Mouse (Mus musculus) neural tube, embryonic 13.5 days (tissue): ENCODE results near the gene Sez6l. TPM values are rescaled to one million over a fixed set of nuclear protein-coding genes. Genes with fewer than 3 reads are reported as not detected.

Experiments
- ATAC-seq: fragments of 200-750 bp; cut with Nextera tagmentation; 2 replicates; pipeline ENCODE4 v1.8.0; 2017; ENCODE audit warnings: low read depth, mild to moderate bottlenecking, moderate TSS enrichment, moderate library complexity
- H3K27ac ChIP-seq: fragments of 300-500 bp; sonication (generic); replicated peaks from 2 replicates; pipeline ENCODE4 v1.5.1; 2015; ENCODE audit warnings: moderate library complexity, mild to moderate bottlenecking, inconsistent platforms
- H3K27me3 ChIP-seq: fragments of 300-500 bp; sonication (generic); 2 replicates; pipeline ENCODE4 v1.6.1; 2015; ENCODE audit warnings: mild to moderate bottlenecking, inconsistent platforms
- H3K36me3 ChIP-seq: fragments of 300-500 bp; sonication (generic); 2 replicates; pipeline ENCODE4 v1.6.1; 2015; ENCODE audit warnings: mild to moderate bottlenecking, inconsistent platforms
- H3K4me1 ChIP-seq: fragments of 300-500 bp; sonication (generic); replicated peaks from 2 replicates; pipeline ENCODE4 v1.6.1; 2015; ENCODE audit warnings: inconsistent platforms
- H3K4me2 ChIP-seq: fragments of 300-500 bp; sonication (generic); 2 replicates; pipeline ENCODE4 v1.6.1; 2015; ENCODE audit warnings: inconsistent platforms, mild to moderate bottlenecking, moderate library complexity
- H3K4me3 ChIP-seq: fragments of 300-500 bp; sonication (generic); 2 replicates; pipeline ENCODE4 v1.5.1; 2015; ENCODE audit warnings: mild to moderate bottlenecking, inconsistent platforms
- H3K9ac ChIP-seq: fragments of 300-500 bp; sonication (generic); 2 replicates; pipeline ENCODE4 v1.6.1; 2015; ENCODE audit warnings: moderate library complexity, mild to moderate bottlenecking, inconsistent platforms
- H3K9me3 ChIP-seq: fragments of 300-500 bp; sonication (generic); 2 replicates; pipeline ENCODE4 v1.6.1; 2016; ENCODE audit warnings: inconsistent platforms
- WGBS: fragments of 180-500 bp; shearing (Covaris S2); methylation state at CpG from one replicate; pipeline ENCODE4 v1.1.7; 2015; 5-methylcytosine and 5-hydroxymethylcytosine counted together
- polyA plus RNA-seq: library from polyadenylated mRNA; unstranded; fragments of >200 nt; fragmentation: Nextera tagmentation; extraction: Ambion mirVana; gene quantifications from 2 replicates; pipeline ENCODE4 v1.2.1, GENCODE M21; 2015

The Sez6l gene
- polyA plus RNA-seq: 21.8 and 24.8 TPM in 2 replicates

DNA sequence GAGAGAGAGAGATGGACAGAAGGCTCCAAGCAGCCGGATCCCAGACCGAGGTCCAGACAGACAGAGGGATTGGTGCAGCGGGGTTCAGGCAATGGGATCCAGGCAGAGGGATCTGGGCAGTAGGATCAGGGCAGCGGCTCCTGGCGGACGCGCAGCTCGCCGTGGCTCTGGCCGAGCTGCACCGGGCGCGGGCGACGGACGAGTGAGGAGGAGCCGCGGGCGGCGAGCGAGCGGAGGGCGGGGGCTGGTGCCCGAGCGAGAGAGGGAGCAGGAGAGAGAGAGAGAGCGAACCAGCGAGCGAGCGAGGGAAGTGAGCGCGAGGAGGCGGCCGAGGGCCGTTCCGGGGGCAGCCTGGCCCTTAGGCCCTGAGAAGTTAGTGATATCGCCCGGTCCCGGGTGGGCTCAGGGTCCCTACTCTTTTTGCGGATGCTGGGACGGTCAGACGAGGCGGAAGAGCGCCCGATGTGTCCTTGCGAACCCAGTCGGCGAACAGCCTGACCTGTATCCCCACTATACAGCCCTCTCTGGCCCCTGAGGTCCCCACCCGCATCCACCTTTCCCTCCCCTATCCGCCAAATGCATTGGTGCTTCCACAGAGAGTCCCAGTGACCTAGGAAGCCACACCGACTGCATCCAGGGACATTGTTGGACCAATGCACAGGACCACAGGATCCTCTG, at the start of gene Sez6l:
Sez6l (minus strand) TSS at position 193 of the 678 bp plus-strand sequence.
- Histone ChIP-seq H3K36me3 (no peaks in the 10 kb centered on the region), H3K9me3 (no peaks in the 10 kb centered on the region), H3K27me3 (peaks cover 62% of the 10 kb centered on the region), H3K9ac (peak within 1 kb of the TSS; percentile 84), H3K4me2 (peak within 1 kb of the TSS; percentile 74), H3K27ac (peak within 1 kb of the TSS; percentile 84), H3K4me3 (peak within 1 kb of the TSS; percentile 55), H3K4me1 (peaks cover 56% of the 10 kb centered on the region)
- peak; percentile 78 for ATAC-seq
- WGBS: 1% methylated on average over 49 of the region's 50 CpGs

DNA sequence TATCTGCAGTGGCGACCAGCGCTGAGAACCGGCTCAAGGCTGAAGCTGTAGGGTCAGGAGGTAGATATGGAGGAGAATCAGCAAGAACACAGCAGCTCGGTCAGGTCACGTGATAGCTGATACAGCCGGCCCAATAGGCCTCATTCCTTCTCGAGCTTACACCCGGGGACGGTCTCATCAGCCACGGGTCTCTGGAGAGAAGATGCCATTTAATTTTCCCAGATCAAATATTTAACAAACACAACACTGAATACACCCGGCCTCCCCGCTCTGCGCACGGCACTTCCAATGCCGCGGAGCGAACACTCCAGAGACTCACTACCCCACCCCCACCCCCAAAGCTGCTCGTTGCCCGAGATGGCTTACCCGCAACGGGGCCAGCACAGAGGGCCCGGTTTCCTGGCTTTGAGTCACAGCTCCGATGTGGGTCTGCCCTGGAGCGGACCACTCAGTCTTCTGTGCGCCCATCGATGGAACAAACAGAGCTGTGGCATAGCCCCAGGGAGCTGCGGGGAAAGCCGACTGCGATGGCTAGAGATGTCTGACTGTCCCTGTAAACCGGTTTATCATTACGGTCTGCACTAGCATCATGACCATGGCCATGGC, 48.7 kb upstream of the Sez6l start:
- H3K27ac ChIP-seq: peak overlapping the region; percentile 49

DNA sequence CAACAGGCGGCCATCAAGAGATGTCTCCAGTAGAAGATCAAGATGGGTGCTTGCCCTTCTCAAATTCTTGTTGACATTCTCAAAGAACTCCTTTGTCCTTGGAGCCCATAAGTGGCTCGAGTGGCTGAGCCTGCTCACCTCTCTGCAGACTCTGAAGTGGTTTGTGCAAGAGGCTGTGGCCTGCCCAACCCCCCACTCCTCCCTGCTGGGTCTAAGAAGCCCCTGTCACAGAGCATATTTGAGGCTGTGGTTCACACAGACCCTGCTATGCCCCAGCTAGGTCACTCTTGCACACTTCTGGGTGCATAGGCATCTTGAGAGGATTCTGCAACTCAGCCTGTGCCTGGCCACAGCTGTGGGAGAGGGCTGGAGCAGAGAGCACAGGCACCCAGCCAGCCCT, 46.0 kb upstream of the Sez6l start:
- Histone ChIP-seq H3K4me2 (no peak overlapping the region), H3K9ac (no peak overlapping the region), H3K27ac (no peak overlapping the region), H3K4me3 (no peak overlapping the region), H3K36me3 (no peaks in the 10 kb centered on the region), H3K4me1 (peaks cover 26% of the 10 kb centered on the region), H3K9me3 (no peaks in the 10 kb centered on the region), H3K27me3 (0 out of 2 replicates have a peak, but pooled peaks cover 2% of the 10 kb centered on the region)
- no peak for ATAC-seq
- 43% methylated on average over 2 of the region's 2 CpGs for WGBS

More for the DNA sequence above, 48.7 kb upstream of the Sez6l start:
- peak; percentile 19; the same call in 1 of the 2 replicates for ATAC-seq
- Histone ChIP-seq H3K36me3 (no peaks in the 10 kb centered on the region), H3K9ac (no peak overlapping the region), H3K27me3 (0 out of 2 replicates have a peak, but pooled peaks cover 2% of the 10 kb centered on the region), H3K4me3 (peak overlapping the region; percentile 17), H3K9me3 (no peaks in the 10 kb centered on the region), H3K4me2 (peak overlapping the region; percentile 39), H3K4me1 (peaks cover 38% of the 10 kb centered on the region)
- WGBS: 37% methylated on average over 31 of the region's 31 CpGs

DNA sequence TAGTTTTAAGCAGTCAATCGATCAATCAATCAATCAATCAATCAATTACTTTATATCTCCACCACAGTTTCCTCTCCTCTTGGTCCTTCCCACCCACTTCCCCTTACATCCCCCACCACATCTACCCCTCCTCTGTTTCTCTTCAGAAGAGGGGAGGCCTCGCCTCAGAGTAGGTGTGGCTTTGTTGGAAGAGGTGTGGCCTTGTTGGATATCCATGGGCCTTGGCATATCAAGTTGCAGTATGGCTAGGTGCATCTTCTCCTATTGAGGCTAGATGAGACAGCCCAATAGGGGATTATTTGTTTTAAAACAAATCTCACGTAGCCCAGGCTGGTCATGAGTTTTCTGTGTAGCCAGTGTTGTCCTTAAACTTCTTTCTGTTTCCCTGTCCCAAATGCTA, 43.3 kb upstream of the Sez6l start:
- 61% methylated on average over 3 of the region's 3 CpGs for WGBS
- Histone ChIP-seq H3K4me2 (no peak overlapping the region), H3K36me3 (no peaks in the 10 kb centered on the region), H3K9ac (no peak overlapping the region), H3K4me1 (peaks cover 7% of the 10 kb centered on the region), H3K4me3 (no peak overlapping the region), H3K9me3 (no peaks in the 10 kb centered on the region), H3K27me3 (0 out of 2 replicates have a peak, but pooled peaks cover 2% of the 10 kb centered on the region), H3K27ac (no peak overlapping the region)
- no peak for ATAC-seq

DNA sequence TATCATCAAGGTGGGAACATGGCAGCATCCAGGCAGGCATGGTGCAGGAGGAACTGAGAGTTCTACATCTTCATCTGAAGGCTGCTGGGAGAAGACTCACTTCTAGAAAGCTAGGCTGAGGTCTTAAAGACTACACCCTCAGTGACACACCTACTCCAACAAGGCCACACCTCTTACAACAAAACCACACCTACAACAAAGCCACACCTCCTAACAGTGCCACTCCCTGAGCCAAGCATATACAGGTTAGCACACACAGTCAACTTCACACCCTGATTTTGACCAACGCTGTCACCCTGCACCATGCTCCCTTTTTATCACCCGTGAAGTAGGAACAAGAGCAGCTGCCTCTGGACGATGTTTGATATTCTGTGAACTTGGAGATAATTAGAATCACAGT, 42.4 kb upstream of the Sez6l start:
- no peaks in the 10 kb centered on the region for H3K9me3 ChIP-seq
- no peak overlapping the region for H3K9ac ChIP-seq
- 84% methylated on average over 3 of the region's 3 CpGs for WGBS
- no peak for ATAC-seq
- H3K27me3 ChIP-seq: 0 out of 2 replicates have a peak, but pooled peaks cover 2% of the 10 kb centered on the region
- no peak overlapping the region for H3K4me3 ChIP-seq
- peaks cover 6% of the 10 kb centered on the region for H3K4me1 ChIP-seq
- H3K27ac ChIP-seq: no peak overlapping the region
- no peak overlapping the region for H3K4me2 ChIP-seq
- H3K36me3 ChIP-seq: no peaks in the 10 kb centered on the region

DNA sequence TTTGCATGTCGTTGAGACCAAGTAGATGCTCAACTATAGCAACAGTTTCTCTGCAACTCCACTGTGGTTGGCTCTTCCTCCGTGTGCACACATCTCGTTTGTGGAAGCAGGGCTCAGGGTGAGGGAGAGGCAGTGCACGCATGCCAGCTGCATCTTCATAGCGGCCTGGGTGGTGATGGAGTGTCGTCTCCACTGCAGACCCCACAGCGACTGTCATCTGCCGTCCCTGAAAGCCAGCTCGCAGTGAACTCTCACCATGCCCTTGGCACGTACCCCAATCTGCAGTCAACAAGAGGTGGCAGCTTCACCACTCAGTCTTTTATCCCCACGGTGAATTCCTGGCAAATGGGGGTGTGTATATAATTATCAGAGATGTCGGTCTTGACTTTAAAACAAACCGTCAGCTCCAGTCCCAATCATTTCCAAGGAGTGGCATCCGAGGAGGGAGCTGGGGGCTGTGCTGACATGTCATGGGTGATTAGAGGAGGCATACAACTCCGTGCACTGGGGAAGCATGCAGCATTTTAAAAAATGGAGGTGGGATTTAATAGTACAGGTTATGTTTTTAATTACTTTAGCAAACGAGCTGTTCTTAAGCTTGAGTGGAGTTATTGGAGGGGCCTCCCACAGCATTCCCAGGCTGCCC, 40.7 kb upstream of the Sez6l start:
- Histone ChIP-seq H3K4me1 (peaks cover 6% of the 10 kb centered on the region), H3K9me3 (no peaks in the 10 kb centered on the region), H3K27ac (no peak overlapping the region), H3K9ac (no peak overlapping the region), H3K4me2 (no peak overlapping the region), H3K4me3 (no peak overlapping the region), H3K36me3 (no peaks in the 10 kb centered on the region), H3K27me3 (no peaks in the 10 kb centered on the region)
- WGBS: 80% methylated on average over 16 of the region's 16 CpGs
- ATAC-seq: no peak

DNA sequence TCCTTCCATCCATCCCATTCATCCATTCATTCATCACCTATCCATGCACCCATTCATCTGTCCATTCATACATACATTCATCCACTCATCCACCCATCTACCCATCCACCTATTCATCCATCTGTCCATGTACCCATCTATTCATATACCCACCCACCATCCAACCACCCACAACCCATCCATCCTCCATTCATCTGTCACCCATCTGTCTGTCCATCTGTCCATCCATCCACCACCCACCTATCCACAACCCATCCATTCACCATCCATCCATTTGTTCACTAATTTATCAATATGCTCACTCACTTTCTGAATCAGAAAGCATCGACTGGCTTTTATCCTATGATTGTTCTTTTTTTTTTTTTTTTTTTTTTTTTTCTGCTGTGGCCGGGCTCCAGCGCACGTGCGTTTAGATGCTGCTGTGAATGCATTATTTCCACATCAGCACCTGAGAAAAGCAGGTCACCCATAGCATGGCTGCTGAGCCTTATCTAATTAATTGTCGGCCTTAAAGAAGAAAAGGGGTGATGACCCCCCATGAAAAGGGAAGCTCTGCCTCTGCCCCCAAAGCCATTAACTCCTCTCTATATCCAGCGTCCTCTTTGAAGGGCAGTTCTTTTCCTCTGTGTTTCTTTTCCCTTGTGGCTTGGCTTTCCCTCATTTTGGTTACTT, 39.1 kb upstream of the Sez6l start:
- H3K9me3 ChIP-seq: no peaks in the 10 kb centered on the region
- no peak overlapping the region for H3K9ac ChIP-seq
- no peaks in the 10 kb centered on the region for H3K36me3 ChIP-seq
- H3K4me2 ChIP-seq: no peak overlapping the region
- no peaks in the 10 kb centered on the region for H3K27me3 ChIP-seq
- ATAC-seq: no peak
- H3K4me1 ChIP-seq: peaks cover 6% of the 10 kb centered on the region
- 43% methylated on average over 7 of the region's 7 CpGs for WGBS
- H3K27ac ChIP-seq: no peak overlapping the region
- no peak overlapping the region for H3K4me3 ChIP-seq

DNA sequence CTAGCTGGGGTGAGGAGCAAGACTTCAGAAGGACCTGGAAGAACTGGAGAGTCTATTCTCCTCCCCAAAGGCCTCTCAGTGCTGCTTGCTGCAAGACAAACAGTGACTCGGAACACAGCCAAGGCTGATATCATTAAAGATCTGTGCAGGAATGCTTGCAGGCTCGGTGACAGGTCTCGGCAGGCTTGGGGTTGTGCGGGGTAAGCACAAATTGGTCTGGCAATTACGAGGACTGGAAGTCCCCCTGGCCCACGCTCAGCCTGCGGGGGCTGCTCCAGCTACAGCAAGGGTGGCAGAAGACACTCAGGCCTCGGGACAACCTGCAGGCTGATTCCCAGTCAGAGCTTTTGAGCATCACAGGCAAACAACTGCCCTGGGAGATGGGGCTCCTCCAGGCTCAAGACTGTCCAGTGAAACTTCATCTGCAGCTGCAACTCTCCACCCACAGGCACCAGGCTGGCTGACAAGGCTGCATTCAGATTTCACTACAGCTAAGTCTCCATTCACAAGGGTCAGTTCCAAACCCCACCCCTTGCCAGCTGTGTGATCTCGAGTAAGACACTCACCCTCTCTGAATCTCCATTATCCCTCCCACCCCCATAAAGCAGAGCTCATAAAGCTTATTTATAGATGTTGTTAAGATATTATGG, 31.0 kb upstream of the Sez6l start:
- Histone ChIP-seq H3K4me2 (no peak overlapping the region), H3K4me1 (peaks cover 48% of the 10 kb centered on the region), H3K4me3 (no peak overlapping the region), H3K36me3 (no peaks in the 10 kb centered on the region), H3K27me3 (no peaks in the 10 kb centered on the region), H3K9me3 (no peaks in the 10 kb centered on the region), H3K9ac (no peak overlapping the region), H3K27ac (peak overlapping the region; percentile 59)
- 41% methylated on average over 9 of the region's 9 CpGs for WGBS
- ATAC-seq: no peak

DNA sequence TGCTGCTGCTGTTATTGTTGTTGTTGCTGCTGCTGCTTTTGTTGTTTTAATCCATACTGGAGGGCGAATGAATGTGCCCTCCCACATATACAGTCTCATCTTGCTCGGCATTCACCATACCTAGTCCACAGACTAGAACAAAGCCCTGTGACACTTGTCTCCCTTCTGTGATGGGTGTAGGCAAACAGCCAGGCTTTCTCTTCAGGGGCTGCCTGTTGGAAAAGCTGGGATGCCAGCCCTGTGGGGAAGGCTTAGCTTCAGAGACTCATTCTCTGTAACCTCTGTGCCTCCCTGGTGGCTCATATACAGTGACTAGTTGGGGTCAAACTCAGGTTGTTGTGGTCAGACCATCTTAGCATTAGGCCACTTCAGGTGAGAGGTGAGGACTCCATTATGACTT, 30.1 kb upstream of the Sez6l start:
- H3K4me2 ChIP-seq: no peak overlapping the region
- H3K9me3 ChIP-seq: no peaks in the 10 kb centered on the region
- no peak overlapping the region for H3K4me3 ChIP-seq
- H3K27ac ChIP-seq: no peak overlapping the region
- no peaks in the 10 kb centered on the region for H3K36me3 ChIP-seq
- 78% methylated on average over 2 of the region's 2 CpGs for WGBS
- H3K9ac ChIP-seq: no peak overlapping the region
- peaks cover 48% of the 10 kb centered on the region for H3K4me1 ChIP-seq
- no peaks in the 10 kb centered on the region for H3K27me3 ChIP-seq
- ATAC-seq: no peak

DNA sequence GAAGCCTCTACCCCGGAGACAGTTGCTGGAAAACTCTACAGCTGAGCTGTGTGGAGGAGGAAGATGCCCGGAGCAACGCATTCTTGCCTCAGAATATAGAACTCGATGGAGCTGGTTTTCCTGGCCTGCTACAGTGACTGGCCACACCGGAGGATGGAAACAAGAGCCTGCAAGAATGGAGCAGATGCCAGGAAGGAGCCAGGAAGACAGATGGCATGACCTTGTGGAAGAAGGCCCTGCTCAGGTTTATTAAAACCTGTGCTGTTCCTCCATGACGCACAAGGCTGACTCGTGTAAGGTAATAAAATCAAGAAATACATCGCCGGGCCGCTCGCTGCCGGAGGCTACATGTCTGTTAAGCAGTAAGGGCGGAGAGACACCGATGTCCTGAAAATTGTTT, 28.4 kb upstream of the Sez6l start:
- no peaks in the 10 kb centered on the region for H3K9me3 ChIP-seq
- WGBS: 67% methylated on average over 14 of the region's 14 CpGs
- no peak overlapping the region for H3K9ac ChIP-seq
- H3K27ac ChIP-seq: 0 out of 2 replicates have a peak overlapping the region, but pooled peaks have one; percentile 10
- H3K27me3 ChIP-seq: no peaks in the 10 kb centered on the region
- ATAC-seq: no peak
- no peaks in the 10 kb centered on the region for H3K36me3 ChIP-seq
- H3K4me2 ChIP-seq: no peak overlapping the region
- no peak overlapping the region for H3K4me3 ChIP-seq
- peaks cover 58% of the 10 kb centered on the region for H3K4me1 ChIP-seq

DNA sequence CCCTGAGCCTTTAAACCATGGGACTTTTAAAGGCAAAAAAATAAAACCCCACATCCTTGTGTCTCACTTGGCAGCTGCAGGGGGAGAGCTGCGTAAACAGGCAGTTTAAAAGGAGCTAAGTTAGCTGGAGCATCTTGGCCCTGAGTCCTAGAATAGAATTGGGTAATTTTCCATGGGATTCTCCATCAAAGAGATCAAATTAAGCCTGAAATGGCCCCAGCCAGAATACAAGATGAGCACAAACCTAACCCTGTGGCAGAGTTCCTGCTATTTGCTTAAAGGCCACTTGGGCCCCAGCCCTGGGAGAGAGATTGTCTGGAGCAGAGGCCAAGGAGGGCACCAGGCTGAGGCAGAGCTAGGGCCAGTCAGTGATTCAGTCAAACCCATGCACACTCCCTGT, 27.3 kb upstream of the Sez6l start:
- Histone ChIP-seq H3K27ac (no peak overlapping the region), H3K27me3 (no peaks in the 10 kb centered on the region), H3K4me2 (no peak overlapping the region), H3K4me3 (no peak overlapping the region), H3K4me1 (peaks cover 64% of the 10 kb centered on the region), H3K9me3 (no peaks in the 10 kb centered on the region), H3K9ac (no peak overlapping the region), H3K36me3 (no peaks in the 10 kb centered on the region)
- no peak for ATAC-seq
- 57% methylated on average over 1 of the region's 1 CpGs for WGBS
